Mouse (Mus musculus): Measurements from ENCODE around the gene Chrne. TPM values are rescaled to one million over a fixed set of nuclear protein-coding genes. Genes with fewer than 3 reads are reported as not detected.
A peak's percentile ranks its signal among the peaks of the same experiment; 100 is the strongest.

Gene Chrne
- polyA plus RNA-seq, 1 experiment from 2014 or later = not detected

GRCm38 (mm10) chr11:70656964-70657363 lies 37.9 kb upstream of the Chrne start, which contains the start of gene Eno3:
Gene Eno3, plus strand, starts transcription at chr11:70657202.
- peak within 1 kb of the TSS; percentile 93 for H3K4me2 ChIP-seq
- H3K9me3 ChIP-seq = no peaks in the 10 kb centered on the region
- WGBS = 19% methylated on average over 3 of the region's 3 CpGs
- H3K9ac ChIP-seq = peak within 1 kb of the TSS; percentile 45
- peaks cover 7% of the 10 kb centered on the region; the same call in 1 of the 2 replicates for H3K36me3 ChIP-seq (replicated peaks)
- peak within 1 kb of the TSS; percentile 99 for H3K4me3 ChIP-seq
- 0 out of 2 replicates have a peak, but pooled peaks cover 2% of the 10 kb centered on the region for H3K27me3 ChIP-seq (replicated peaks)
- peak within 1 kb of the TSS; percentile 97 for H3K27ac ChIP-seq
- no peak for ATAC-seq (replicated peaks)
- peaks cover 30% of the 10 kb centered on the region for H3K4me1 ChIP-seq

GRCm38 (mm10) chr11:70656456-70656927 lies 37.5 kb upstream of the Chrne start:
- peak overlapping the region; percentile 45 for H3K9ac ChIP-seq
- H3K36me3 ChIP-seq (replicated peaks) = peaks cover 8% of the 10 kb centered on the region; the same call in 1 of the 2 replicates
- 5% methylated on average over 16 of the region's 16 CpGs for WGBS
- peak overlapping the region; percentile 99 for H3K4me3 ChIP-seq
- peak overlapping the region; percentile 97; the same call in 1 of the 2 replicates for H3K27ac ChIP-seq
- H3K4me2 ChIP-seq = peak overlapping the region; percentile 93
- peaks cover 33% of the 10 kb centered on the region for H3K4me1 ChIP-seq
- H3K9me3 ChIP-seq = no peaks in the 10 kb centered on the region
- H3K27me3 ChIP-seq (replicated peaks) = 0 out of 2 replicates have a peak, but pooled peaks cover 2% of the 10 kb centered on the region
- no peak for ATAC-seq (replicated peaks)

GRCm38 (mm10) chr11:70655571-70656455 lies 36.8 kb upstream of the Chrne start:
- Histone ChIP-seq H3K4me3 (peak overlapping the region; percentile 99), H3K4me1 (peaks cover 36% of the 10 kb centered on the region), H3K27me3 (replicated peaks) (0 out of 2 replicates have a peak, but pooled peaks cover 2% of the 10 kb centered on the region), H3K4me2 (peak overlapping the region; percentile 93), H3K36me3 (replicated peaks) (peaks cover 13% of the 10 kb centered on the region), H3K27ac (peak overlapping the region; percentile 97), H3K9ac (peak overlapping the region; percentile 99), H3K9me3 (no peaks in the 10 kb centered on the region)
- WGBS = 1% methylated on average over 59 of the region's 61 CpGs
- ATAC-seq (replicated peaks) = no peak; the same call in 1 of the 2 replicates

GRCm38 (mm10) chr11:70654923-70655570 lies 36.0 kb upstream of the Chrne start:
- under 1% methylated on average over 48 of the region's 48 CpGs for WGBS
- H3K27me3 ChIP-seq (replicated peaks) = 0 out of 2 replicates have a peak, but pooled peaks cover 2% of the 10 kb centered on the region
- H3K9me3 ChIP-seq = no peaks in the 10 kb centered on the region
- H3K9ac ChIP-seq = peak overlapping the region; percentile 99
- H3K36me3 ChIP-seq (replicated peaks) = peaks cover 19% of the 10 kb centered on the region
- peak; percentile 63 for ATAC-seq (replicated peaks)
- peak overlapping the region; percentile 97 for H3K27ac ChIP-seq
- H3K4me3 ChIP-seq = peak overlapping the region; percentile 99
- peaks cover 38% of the 10 kb centered on the region for H3K4me1 ChIP-seq
- H3K4me2 ChIP-seq = peak overlapping the region; percentile 93

- peak within 1 kb of the TSS; percentile 93 for H3K4me2 ChIP-seq
- 0 out of 2 replicates have a peak, but pooled peaks cover 2% of the 10 kb centered on the region for H3K27me3 ChIP-seq (replicated peaks)
- ATAC-seq (replicated peaks) = peak; percentile 61
- peak within 1 kb of the TSS; percentile 97 for H3K27ac ChIP-seq
- peaks cover 38% of the 10 kb centered on the region for H3K4me1 ChIP-seq
- H3K4me3 ChIP-seq = peak within 1 kb of the TSS; percentile 99
- no peaks in the 10 kb centered on the region for H3K9me3 ChIP-seq
- WGBS = under 1% methylated on average over 61 of the region's 61 CpGs
- H3K9ac ChIP-seq = peak within 1 kb of the TSS; percentile 99
- peaks cover 26% of the 10 kb centered on the region for H3K36me3 ChIP-seq (replicated peaks)
Measured at GRCm38 (mm10) chr11:70654198-70654922, 35.3 kb upstream of the Chrne start, which contains the start of gene Pfn1. Gene Pfn1, minus strand, starts transcription at chr11:70654644.

GRCm38 (mm10) chr11:70653345-70654197 lies 34.6 kb upstream of the Chrne start:
- WGBS = under 1% methylated on average over 62 of the region's 63 CpGs
- peaks cover 31% of the 10 kb centered on the region for H3K36me3 ChIP-seq (replicated peaks)
- peak overlapping the region; percentile 99 for H3K9ac ChIP-seq
- no peaks in the 10 kb centered on the region for H3K9me3 ChIP-seq
- H3K27ac ChIP-seq = peak overlapping the region; percentile 97
- peak; percentile 61 for ATAC-seq (replicated peaks)
- peak overlapping the region; percentile 93 for H3K4me2 ChIP-seq
- H3K4me1 ChIP-seq = peaks cover 45% of the 10 kb centered on the region
- H3K27me3 ChIP-seq (replicated peaks) = 0 out of 2 replicates have a peak, but pooled peaks cover 2% of the 10 kb centered on the region
- H3K4me3 ChIP-seq = peak overlapping the region; percentile 99

- H3K36me3 ChIP-seq (replicated peaks) = peaks cover 31% of the 10 kb centered on the region
- 0 out of 2 replicates have a peak, but pooled peaks cover 2% of the 10 kb centered on the region for H3K27me3 ChIP-seq (replicated peaks)
- no peaks in the 10 kb centered on the region for H3K9me3 ChIP-seq
- H3K9ac ChIP-seq = peak overlapping the region; percentile 99; the same call in 1 of the 2 replicates
- H3K4me3 ChIP-seq = peak overlapping the region; percentile 99
- H3K4me2 ChIP-seq = peak overlapping the region; percentile 93
- H3K27ac ChIP-seq = peak overlapping the region; percentile 97
- WGBS = 60% methylated on average over 6 of the region's 6 CpGs
- ATAC-seq (replicated peaks) = no peak
- peaks cover 52% of the 10 kb centered on the region for H3K4me1 ChIP-seq
Measured at GRCm38 (mm10) chr11:70652884-70653344, 33.9 kb upstream of the Chrne start.

GRCm38 (mm10) chr11:70652029-70652883 lies 33.2 kb upstream of the Chrne start:
- Histone ChIP-seq H3K9me3 (no peaks in the 10 kb centered on the region), H3K4me2 (peak overlapping the region; percentile 93), H3K9ac (no peak overlapping the region), H3K4me3 (peak overlapping the region; percentile 99), H3K27me3 (replicated peaks) (0 out of 2 replicates have a peak, but pooled peaks cover 2% of the 10 kb centered on the region), H3K36me3 (replicated peaks) (peaks cover 31% of the 10 kb centered on the region), H3K4me1 (peaks cover 54% of the 10 kb centered on the region), H3K27ac (no peak overlapping the region)
- WGBS = 71% methylated on average over 12 of the region's 12 CpGs
- no peak for ATAC-seq (replicated peaks)

- peaks cover 31% of the 10 kb centered on the region for H3K36me3 ChIP-seq (replicated peaks)
- no peak overlapping the region for H3K4me2 ChIP-seq
- H3K9ac ChIP-seq = no peak overlapping the region
- H3K27ac ChIP-seq = no peak overlapping the region
- no peaks in the 10 kb centered on the region for H3K9me3 ChIP-seq
- 81% methylated on average over 2 of the region's 2 CpGs for WGBS
- no peak overlapping the region for H3K4me3 ChIP-seq
- H3K27me3 ChIP-seq (replicated peaks) = no peaks in the 10 kb centered on the region
- H3K4me1 ChIP-seq = peaks cover 52% of the 10 kb centered on the region
- no peak for ATAC-seq (replicated peaks)
Measured at GRCm38 (mm10) chr11:70651391-70651790, 32.4 kb upstream of the Chrne start.
